Mouse (Mus musculus) testis, adult 2 months (tissue): ENCODE measurements at regions not wholly inside any gene's neighbourhood (a gene's known extent, or its start where the extent isn't known, plus 50 kb on each side); places are given as distances from the start of the nearest gene placed in this dataset.

Source experiments
- CTCF ChIP-seq: fragments of 200-500 bp; IDR thresholded peaks from 2 replicates; pipeline ENCODE4 v1.5.1; 2012; ENCODE audit warnings: low read depth, mild to moderate bottlenecking, inconsistent platforms, low read length, moderate library complexity; ENCODE audit not compliant: control insufficient read depth, insufficient read depth, insufficient replicate concordance
- POLR2A ChIP-seq: fragments of 200-500 bp; IDR thresholded peaks from 2 replicates; pipeline ENCODE4 v1.6.1; 2012; ENCODE audit warnings: low read depth, mild to moderate bottlenecking, inconsistent platforms, low read length, moderate library complexity; ENCODE audit not compliant: control insufficient read depth

- no peak for TF ChIP-seq CTCF
- no peak for TF ChIP-seq POLR2A
Observed at GRCm38 (mm10) chr15:7578439-7578838, 180.2 kb upstream of the Egflam start.
